Mouse (Mus musculus) megakaryocyte-erythroid progenitor cell, adult 5-6 weeks (primary cell): ENCODE results near the gene Pex7. TPM values are rescaled to one million over a fixed set of nuclear protein-coding genes. Genes with fewer than 3 reads are reported as not detected.
A peak's percentile ranks its signal among the peaks of the same experiment; 100 is the strongest.
"Not testable (repeated sequence)": the region's sequence is repeated elsewhere in the genome, so short reads cannot be mapped to it uniquely, and the experiment has no call there.

Experiments used
- ATAC-seq: replicated peaks from 2 replicates; pipeline ENCODE4 v1.8.0; 2016; ENCODE audit warnings: mild to moderate bottlenecking, inconsistent platforms; ENCODE audit not compliant: severe bottlenecking, poor library complexity, low FRiP score, low TSS enrichment
- total RNA-seq, 2 experiments: library from RNA; stranded (forward) in 1 of 2; stranded (reverse) in 1 of 2; fragments of 200-1000, 215-1000 nt in 1 of 2; fragments of >200 nt in 1 of 2; fragmentation: Nextera tagmentation in 1 of 2; gene quantifications; 2 replicates each; pipeline ENCODE4 v1.2.3; 2014 to 2017

Gene Pex7
- total RNA-seq, 2 experiments from 2014 or later, result 16.0 to 21.9 TPM

- no peak for ATAC-seq
Measured at GRCm38 (mm10) chr10:19935295-19935623, 27.8 kb upstream of the Pex7 start.

GRCm38 (mm10) chr10:19934384-19935294, 27.1 kb upstream of the Pex7 start, which contains the start of gene Map3k5:
TSS of gene Map3k5 (plus strand) at chr10:19934472.
- 0 out of 2 replicates have a peak, but pooled peaks have one; percentile 10 for ATAC-seq

- peak; percentile 76 for ATAC-seq
Measured at GRCm38 (mm10) chr10:19933511-19934383, 26.3 kb upstream of the Pex7 start.

GRCm38 (mm10) chr10:19932986-19933385, 25.5 kb upstream of the Pex7 start:
- ATAC-seq, result no peak

GRCm38 (mm10) chr10:19928205-19928604, 20.7 kb upstream of the Pex7 start:
- ATAC-seq, result no peak

GRCm38 (mm10) chr10:19926391-19926897, 19.0 kb upstream of the Pex7 start:
- not testable (repeated sequence) for ATAC-seq

- no peak for ATAC-seq
Measured at GRCm38 (mm10) chr10:19924256-19924655, 16.8 kb upstream of the Pex7 start.

GRCm38 (mm10) chr10:19922410-19922809, 14.9 kb upstream of the Pex7 start:
- ATAC-seq, result no peak

GRCm38 (mm10) chr10:19915301-19915700, 7.8 kb upstream of the Pex7 start:
- ATAC-seq, result peak; percentile 99

- no peak for ATAC-seq
Measured at GRCm38 (mm10) chr10:19913806-19914205, 6.3 kb upstream of the Pex7 start.

GRCm38 (mm10) chr10:19911583-19911982, 4.1 kb upstream of the Pex7 start:
- no peak for ATAC-seq

- ATAC-seq, result no peak
Measured at GRCm38 (mm10) chr10:19910516-19910915, 3.0 kb upstream of the Pex7 start.

GRCm38 (mm10) chr10:19908076-19908475, 587 bp upstream of the Pex7 start:
- ATAC-seq, result no peak

GRCm38 (mm10) chr10:19904077-19904820, 3.2 kb downstream of the Pex7 start:
- no peak for ATAC-seq

GRCm38 (mm10) chr10:19901992-19902391, 5.5 kb downstream of the Pex7 start:
- ATAC-seq, result no peak

- ATAC-seq, result no peak
Measured at GRCm38 (mm10) chr10:19900191-19900590, 7.3 kb downstream of the Pex7 start.

- peak; percentile 57; the same call in 1 of the 2 replicates for ATAC-seq
Measured at GRCm38 (mm10) chr10:19893976-19894375, 13.5 kb downstream of the Pex7 start.

GRCm38 (mm10) chr10:19893146-19893545, 14.3 kb downstream of the Pex7 start:
- ATAC-seq, result no peak

GRCm38 (mm10) chr10:19891686-19892085, 15.8 kb downstream of the Pex7 start:
- no peak for ATAC-seq
